Mouse (Mus musculus): ENCODE data around the gene Stx5a.

- TF ChIP-seq CTCF (IDR thresholded peaks at IDR 0.05; ENCODE audit: control insufficient read depth, insufficient read depth, low read length): no peak
- no peak for TF ChIP-seq POLR2A (IDR thresholded peaks at IDR 0.05; ENCODE audit: borderline replicate concordance, control insufficient read depth, low read depth, low read length)
Measured at GRCm38 (mm10) chr19:8725081-8725613, 16.1 kb upstream of the Stx5a start.

Data from bone marrow, adult 2 months (tissue).